Mouse (Mus musculus): ENCODE data around the gene Skp1a.

GRCm38 (mm10) chr11:52258711-52259110, 26.9 kb downstream of the Skp1a start:
- TF ChIP-seq POLR2A (IDR thresholded peaks at IDR 0.05; ENCODE audit: borderline replicate concordance, insufficient read depth, low read length) (no peak), CTCF (IDR thresholded peaks at IDR 0.05; ENCODE audit: borderline replicate concordance, insufficient read depth, low read depth, low read length) (no peak)

Data from cerebellum, adult 2 months (tissue).